9 mouse cellular contexts compared by ENCODE assay signal in the genomic region with DNA sequence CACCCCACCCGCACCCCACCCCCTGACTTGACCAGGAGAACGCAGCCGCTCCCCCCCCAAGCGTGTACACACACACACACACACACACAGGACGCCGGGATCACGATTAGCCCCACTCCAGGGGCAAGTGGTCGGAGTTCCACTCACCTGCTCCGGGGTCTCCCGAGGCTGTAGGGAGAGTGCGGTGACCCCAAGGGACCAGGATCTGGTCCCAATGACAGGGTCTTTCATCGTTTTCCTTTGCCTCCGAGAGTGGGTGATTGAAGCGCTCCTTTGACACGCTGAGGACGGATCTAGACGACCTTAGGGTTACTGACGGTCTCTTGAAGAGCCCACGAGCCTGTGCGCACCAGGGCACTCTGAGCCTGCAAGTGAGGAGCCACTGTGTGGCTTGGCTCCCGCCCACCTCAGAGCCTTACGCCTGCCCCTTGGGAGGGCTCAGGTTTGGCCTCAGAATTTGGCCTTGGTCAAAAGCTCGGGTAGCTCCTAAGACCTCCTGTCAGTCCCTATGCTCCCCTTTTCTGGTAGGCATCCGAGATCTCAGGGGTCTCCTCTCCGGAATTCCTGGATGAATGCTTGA. TPM values are rescaled to one million over a fixed set of nuclear protein-coding genes. Genes with fewer than 3 reads are reported as not detected.
DNase-seq lines count a peak whose midpoint lies in the region; ATAC-seq and TF ChIP-seq lines count a peak whose summit lies in the region.
"Had no signal": no experiment of that assay in that cellular context is flagged by ENCODE, and none has a peak within 500 bp of the region (broad histone marks: within the 10 kb centered on the region; RNA-seq: fewer than 3 reads in every experiment).

No protein-coding gene starts in this region.

- ATAC-seq in forebrain, postnatal 0 days, result no peak

- TF ChIP-seq POLR2A in ES-Bruce4 (IDR thresholded peaks at IDR 0.05; ENCODE audit: insufficient read depth, low read length), result no peak

- peaks cover 30% of the 10 kb centered on the region for H3K27me3 ChIP-seq in ES-Bruce4 (ENCODE audit: control insufficient read depth, insufficient read depth, low read length, poor library complexity, severe bottlenecking)
- peaks cover 89% of the 10 kb centered on the region for H3K27me3 ChIP-seq in forebrain, postnatal 0 days (ENCODE audit: insufficient read depth, low read length)
- H3K27me3 ChIP-seq in midbrain, embryonic 10.5 days (ENCODE audit: low read depth, poor library complexity, severe bottlenecking), result peaks cover 100% of the 10 kb centered on the region

- peak overlapping the region; percentile 22 for H3K4me3 ChIP-seq in ES-Bruce4 (ENCODE audit: low read depth, low read length)
- peak overlapping the region; percentile 20 for H3K4me3 ChIP-seq in forebrain, postnatal 0 days (ENCODE audit: low read depth, low read length)
- H3K4me3 ChIP-seq in midbrain, embryonic 10.5 days, result peak overlapping the region; percentile 44

- no peaks in the 10 kb centered on the region for H3K36me3 ChIP-seq in ES-Bruce4 (ENCODE audit: control insufficient read depth, insufficient read depth, low read length, poor library complexity, severe bottlenecking)
- no peaks in the 10 kb centered on the region for H3K36me3 ChIP-seq in forebrain, postnatal 0 days (ENCODE audit: insufficient read depth)
- H3K36me3 ChIP-seq in midbrain, embryonic 10.5 days, result no peaks in the 10 kb centered on the region

- H3K27ac ChIP-seq in ES-Bruce4 (ENCODE audit: insufficient read depth, low read length), result no peak overlapping the region
- H3K27ac ChIP-seq in forebrain, postnatal 0 days (ENCODE audit: low read depth, low read length), result no peak overlapping the region
- no peak overlapping the region for H3K27ac ChIP-seq in midbrain, embryonic 10.5 days (replicated peaks)

- H3K4me2 ChIP-seq in forebrain, postnatal 0 days (ENCODE audit: low read depth), result peak overlapping the region; percentile 44

- H3K4me1 ChIP-seq in ES-Bruce4 (ENCODE audit: control insufficient read depth, insufficient read depth, low read length), result no peaks in the 10 kb centered on the region
- no peaks in the 10 kb centered on the region for H3K4me1 ChIP-seq in forebrain, postnatal 0 days (ENCODE audit: insufficient read depth)
- H3K4me1 ChIP-seq in midbrain, embryonic 10.5 days, result peaks cover 51% of the 10 kb centered on the region

- WGBS in forebrain, postnatal 0 days, result 2% methylated on average over 25 of the region's 25 CpGs
- whole genome bisulfite sequencing in midbrain, embryonic 10.5 days, result 1% methylated on average over 25 of the region's 25 CpGs

- DNase-seq in B cell, adult 2 months, result peak; percentile 30 to 41
- no peak for DNase-seq in forebrain, postnatal 0 days
- peak; percentile 38 for DNase-seq in midbrain, embryonic 10.5 days (ENCODE audit: low spot score)
- DNase-seq in ovary, postnatal 14 days (ENCODE audit: low spot score), result no peak
- DNase-seq in urinary bladder, postnatal 36 days (ENCODE audit: low spot score in 2 of 2), result no peak
- no peak for DNase-seq in layer of hippocampus, postnatal 25 days (ENCODE audit: extremely low spot score in 1 of 2, low spot score in 1 of 2)
- no peak for DNase-seq in left cerebral cortex, postnatal 4 days
- DNase-seq: heart, adult 11 months had no signal

- TF ChIP-seq CTCF in ES-Bruce4 (IDR thresholded peaks at IDR 0.05; ENCODE audit: low read depth, low read length), result no peak
- TF ChIP-seq CTCF in forebrain, postnatal 0 days (IDR thresholded peaks at IDR 0.05; ENCODE audit: low read depth), result no peak

- no peak for TF ChIP-seq EP300 in ES-Bruce4 (IDR thresholded peaks at IDR 0.05; ENCODE audit: insufficient read depth, low read depth, low read length)

- intact Hi-C loops in left cerebral cortex, postnatal 4 days (cut with DNase I), result no loop called here

- H3K9me3 ChIP-seq in ES-Bruce4 (replicated peaks; ENCODE audit: control insufficient read depth, insufficient read depth, low read length, poor library complexity, severe bottlenecking), result no peaks in the 10 kb centered on the region
- no peaks in the 10 kb centered on the region for H3K9me3 ChIP-seq in forebrain, postnatal 0 days (ENCODE audit: low read length)
- no peaks in the 10 kb centered on the region for H3K9me3 ChIP-seq in midbrain, embryonic 10.5 days (replicated peaks)

- H3K9ac ChIP-seq in ES-Bruce4 (ENCODE audit: low read depth, poor library complexity, severe bottlenecking), result no peak overlapping the region
- H3K9ac ChIP-seq in forebrain, postnatal 0 days, result no peak overlapping the region

RNA-seq across cellular contexts. Expression of a gene that starts 0.3 kb away (rescaled TPM):
- polyA plus RNA-seq in ES-Bruce4 (2011; ENCODE audit: insufficient read depth, insufficient read length, low read depth, missing spikeins), result 1.7 and 1.8 TPM in 2 replicates
- 0.31 and 1.1 TPM in 2 replicates for total RNA-seq in forebrain, postnatal 0 days (2014; rRNA removed)
- polyA plus RNA-seq in forebrain, postnatal 0 days (2015; fragmentation: Nextera tagmentation; extraction: Ambion mirVana), result not detected in 2 replicates
- polyA plus RNA-seq in midbrain, embryonic 10.5 days (2016; fragmentation: Nextera tagmentation; extraction: Ambion mirVana), result 0.14 and 0.24 TPM in 2 replicates
- under 1 TPM; 0.31 to 0.37 TPM for total RNA-seq in layer of hippocampus, postnatal 25 days (2021)
- under 1 TPM; 0.36 to 0.40 TPM for total RNA-seq in left cerebral cortex, postnatal 4 days (2021)

RNA-seq across cellular contexts. Expression of a gene that starts 11.4 kb away (rescaled TPM):
- not detected in 2 replicates for polyA plus RNA-seq in ES-Bruce4 (2011; ENCODE audit: insufficient read depth, insufficient read length, low read depth, missing spikeins)
- total RNA-seq in forebrain, postnatal 0 days (2014; rRNA removed), result not detected in 2 replicates
- polyA plus RNA-seq in forebrain, postnatal 0 days (2015; fragmentation: Nextera tagmentation; extraction: Ambion mirVana), result 0.33 and 0.35 TPM in 2 replicates
- 22.0 and 24.0 TPM in 2 replicates for polyA plus RNA-seq in midbrain, embryonic 10.5 days (2016; fragmentation: Nextera tagmentation; extraction: Ambion mirVana)
- total RNA-seq in layer of hippocampus, postnatal 25 days (2021), result not detected
- not detected for total RNA-seq in left cerebral cortex, postnatal 4 days (2021)

RNA-seq across cellular contexts. Expression of a gene that starts 15.3 kb away (rescaled TPM):
- polyA plus RNA-seq in ES-Bruce4 (2011; ENCODE audit: insufficient read depth, insufficient read length, low read depth, missing spikeins), result 58.4 and 59.3 TPM in 2 replicates
- total RNA-seq in forebrain, postnatal 0 days (2014; rRNA removed), result 99.6 and 116 TPM in 2 replicates
- 62.5 and 104 TPM in 2 replicates for polyA plus RNA-seq in forebrain, postnatal 0 days (2015; fragmentation: Nextera tagmentation; extraction: Ambion mirVana)
- polyA plus RNA-seq in midbrain, embryonic 10.5 days (2016; fragmentation: Nextera tagmentation; extraction: Ambion mirVana), result 41.2 and 43.2 TPM in 2 replicates
- total RNA-seq in layer of hippocampus, postnatal 25 days (2021), result 100 to 1,000 TPM; 759 to 832 TPM
- total RNA-seq in left cerebral cortex, postnatal 4 days (2021), result 100 to 1,000 TPM; 318 to 348 TPM

RNA-seq across cellular contexts. Expression of a gene that starts 31.0 kb away (rescaled TPM):
- polyA plus RNA-seq in ES-Bruce4 (2011; ENCODE audit: insufficient read depth, insufficient read length, low read depth, missing spikeins), result not detected in 2 replicates
- 36.3 and 49.6 TPM in 2 replicates for total RNA-seq in forebrain, postnatal 0 days (2014; rRNA removed)
- 2.2 TPM in 2 replicates for polyA plus RNA-seq in forebrain, postnatal 0 days (2015; fragmentation: Nextera tagmentation; extraction: Ambion mirVana)
- 0.54 and 0.82 TPM in 2 replicates for polyA plus RNA-seq in midbrain, embryonic 10.5 days (2016; fragmentation: Nextera tagmentation; extraction: Ambion mirVana)
- 1,000 to 10,000 TPM; 1,586 to 1,599 TPM for total RNA-seq in layer of hippocampus, postnatal 25 days (2021)
- total RNA-seq in left cerebral cortex, postnatal 4 days (2021), result 100 to 1,000 TPM; 113 to 118 TPM

RNA-seq across cellular contexts. Expression of a gene that starts 50.3 kb away (rescaled TPM):
- 28.2 and 30.0 TPM in 2 replicates for polyA plus RNA-seq in ES-Bruce4 (2011; ENCODE audit: insufficient read depth, insufficient read length, low read depth, missing spikeins)
- 0.90 and 2.9 TPM in 2 replicates for total RNA-seq in forebrain, postnatal 0 days (2014; rRNA removed)
- 5.2 and 5.3 TPM in 2 replicates for polyA plus RNA-seq in forebrain, postnatal 0 days (2015; fragmentation: Nextera tagmentation; extraction: Ambion mirVana)
- 15.2 and 16.4 TPM in 2 replicates for polyA plus RNA-seq in midbrain, embryonic 10.5 days (2016; fragmentation: Nextera tagmentation; extraction: Ambion mirVana)
- 1 to 10 TPM; 1.0 to 1.5 TPM for total RNA-seq in layer of hippocampus, postnatal 25 days (2021)
- 1 to 10 TPM; 2.7 to 3.5 TPM for total RNA-seq in left cerebral cortex, postnatal 4 days (2021)

Comparison
In these comparisons a context has a peak if more than half of its experiments do, and no peak if none do; other contexts are left out.
1. DNase-seq: peak in B cell, adult 2 months (2 of 2) and midbrain, embryonic 10.5 days (single experiment); none in forebrain, postnatal 0 days (single experiment), ovary, postnatal 14 days (single experiment), urinary bladder, postnatal 36 days (0 of 2), layer of hippocampus, postnatal 25 days (0 of 2) and left cerebral cortex, postnatal 4 days (single experiment).
2. Peak in every context shown above with its lines, with median percentiles within 50 percentile points of each other: H3K4me3 ChIP-seq.